Mouse (Mus musculus) G1E (cell line): ENCODE data around the gene Zfp358. TPM values are rescaled to one million over a fixed set of nuclear protein-coding genes. Genes with fewer than 3 reads are reported as not detected.

ENCODE experiments used
- ATAC-seq: 2 replicates; pipeline ENCODE4 v1.8.0; 2016; ENCODE audit warnings: mild to moderate bottlenecking; ENCODE audit not compliant: insufficient number of reproducible peaks, poor library complexity, low FRiP score, severe bottlenecking; ENCODE audit errors: extremely low read depth
- DNase-seq: peaks from one replicate; pipeline ENCODE4 v3.0.0; 2012; ENCODE audit warnings: low spot score
- H3K27me3 ChIP-seq: 2 replicates; pipeline ENCODE4 v1.6.1; 2012; ENCODE audit warnings: mild to moderate bottlenecking, low read length, inconsistent platforms; ENCODE audit not compliant: insufficient read depth
- H3K36me3 ChIP-seq: replicated peaks from 2 replicates; pipeline ENCODE3; 2012; ENCODE audit warnings: mild to moderate bottlenecking, inconsistent platforms
- H3K4me1 ChIP-seq: 2 replicates; pipeline ENCODE4 v1.6.1; 2012; ENCODE audit warnings: low read depth, low read length, inconsistent platforms, mixed read lengths; ENCODE audit not compliant: insufficient read depth
- H3K4me3 ChIP-seq: 2 replicates; pipeline ENCODE4 v1.5.1; 2012; ENCODE audit warnings: low read depth, mild to moderate bottlenecking, inconsistent platforms, low read length, moderate library complexity, mixed read lengths
- H3K9me3 ChIP-seq: replicated peaks from 2 replicates; pipeline ENCODE4 v1.6.1; 2012; ENCODE audit warnings: inconsistent platforms
- CTCF ChIP-seq: IDR thresholded peaks from 2 replicates; pipeline ENCODE4 v1.5.1; 2012; ENCODE audit warnings: low read depth, low read length, inconsistent platforms, mixed read lengths
- GATA1 ChIP-seq: IDR thresholded peaks from 2 replicates; pipeline ENCODE4 v1.6.1; 2012; ENCODE audit warnings: borderline replicate concordance, low read length, inconsistent platforms, mixed read lengths
- GATA2 ChIP-seq: IDR thresholded peaks from 2 replicates; pipeline ENCODE4 v1.6.1; 2012; ENCODE audit warnings: low read depth, low read length, inconsistent platforms, borderline replicate concordance
- POLR2AphosphoS5 ChIP-seq: IDR thresholded peaks from 2 replicates; pipeline ENCODE4 v1.6.1; 2012; ENCODE audit warnings: low read depth, low read length, inconsistent platforms; ENCODE audit not compliant: insufficient replicate concordance
- TAL1 ChIP-seq: conservative IDR thresholded peaks from 2 replicates; pipeline ENCODE4 v1.6.1; 2012; ENCODE audit warnings: low read depth, low read length, inconsistent platforms, mixed read lengths
- polyA plus RNA-seq: library from polyadenylated mRNA; stranded (reverse); fragments of >175 nt; gene quantifications from 2 replicates; pipeline ENCODE4 v1.2.3, GENCODE M21; 2012
- total RNA-seq, 2 experiments: library from RNA; stranded (forward) in 1 of 2; stranded (reverse) in 1 of 2; fragments of 200-1000 nt in 1 of 2; fragments of >200 nt in 1 of 2; fragmentation: Nextera tagmentation in 1 of 2; gene quantifications; 2 replicates each; pipeline ENCODE4 v1.2.3; 2014 to 2017

The Zfp358 gene
- total RNA-seq (2014; fragmentation: Nextera tagmentation) (25.7 and 26.6 TPM in 2 replicates), total RNA-seq (2017) (6.6 and 7.4 TPM in 2 replicates), polyA plus RNA-seq (19.2 and 22.7 TPM in 2 replicates)

DNA sequence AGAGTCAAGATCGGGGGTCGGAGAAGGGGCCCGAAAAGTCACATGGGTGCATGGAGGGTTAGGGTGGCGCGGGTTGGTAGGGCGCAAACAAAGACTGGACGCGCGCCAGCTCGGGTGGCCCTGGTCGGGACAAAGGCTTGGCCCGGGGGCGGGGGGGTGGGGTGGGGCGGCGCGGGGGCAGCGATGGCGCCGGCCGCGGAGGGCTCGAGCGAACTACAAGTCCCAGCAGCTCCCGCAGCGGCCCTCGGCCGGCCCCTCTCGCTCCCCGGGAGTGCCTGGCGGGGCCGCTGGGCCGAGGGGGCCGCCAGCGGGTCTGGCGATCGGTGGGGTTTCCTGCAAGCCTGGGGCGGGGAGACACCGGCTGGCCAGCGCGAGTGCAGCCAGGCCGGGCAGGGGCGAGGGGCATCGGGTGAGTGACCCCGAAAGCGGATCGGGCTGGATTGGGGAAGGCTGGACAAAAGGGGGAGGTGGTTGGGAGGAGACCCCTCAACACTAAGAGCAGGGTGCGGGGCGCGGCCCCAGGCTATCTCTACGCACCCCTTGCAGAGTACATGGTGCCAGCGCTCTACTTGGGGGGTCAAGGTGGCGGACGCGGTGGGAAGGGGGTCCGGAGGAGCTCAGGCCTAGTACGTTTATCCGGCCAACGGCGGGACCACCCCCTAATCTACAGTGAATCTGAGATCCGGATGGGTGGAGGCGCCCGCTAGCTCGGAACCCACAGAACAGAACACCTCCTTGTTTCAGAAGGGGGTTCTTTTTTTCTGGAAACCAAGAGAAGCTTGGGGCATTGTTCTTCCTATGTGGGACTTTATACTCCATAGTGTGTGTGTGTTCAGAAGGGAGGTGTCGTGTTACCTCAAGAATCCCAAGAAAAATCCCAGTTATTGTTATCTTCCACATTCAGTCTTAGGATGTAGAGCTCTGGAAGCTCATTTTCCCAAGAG is at the start of gene Zfp358:
Zfp358 (plus strand) TSS at position 238 of the 944 bp plus-strand sequence.
- DNase-seq = peak; percentile 91
- Histone ChIP-seq H3K27me3 (no peaks in the 10 kb centered on the region; the same call in 1 of the 2 replicates), H3K9me3 (peaks cover 9% of the 10 kb centered on the region), H3K36me3 (peaks cover 26% of the 10 kb centered on the region), H3K4me1 (peaks cover 32% of the 10 kb centered on the region), H3K4me3 (peak within 1 kb of the TSS; percentile 93)
- no peak for TF ChIP-seq POLR2AphosphoS5
- no peak for TF ChIP-seq CTCF
- TF ChIP-seq GATA2 = no peak
- TF ChIP-seq TAL1 = no peak
- TF ChIP-seq GATA1 = no peak
- ATAC-seq = peak; percentile 73

DNA sequence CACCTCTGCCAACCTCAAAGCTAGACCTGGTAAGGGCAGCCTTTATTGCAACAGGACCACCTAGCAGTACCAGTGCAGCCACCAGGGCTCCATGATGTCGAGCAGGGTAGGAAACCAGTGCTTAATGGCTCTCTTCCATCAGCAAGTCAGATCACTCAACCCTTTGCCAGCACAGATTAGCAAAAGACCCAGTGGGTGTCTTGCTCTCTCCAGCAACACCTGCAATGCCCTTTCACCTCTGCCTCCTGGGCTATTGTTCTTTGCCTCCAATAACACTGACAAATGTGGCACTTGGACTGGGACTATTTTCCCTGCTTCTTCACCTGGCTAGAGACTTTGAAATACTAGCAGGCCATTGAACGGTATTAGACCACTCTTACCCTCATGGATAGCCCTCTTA is 43.7 kb upstream of the Zfp358 start:
- Histone ChIP-seq H3K27me3 (no peaks in the 10 kb centered on the region), H3K4me3 (no peak overlapping the region), H3K4me1 (peaks cover 6% of the 10 kb centered on the region), H3K36me3 (peaks cover 99% of the 10 kb centered on the region), H3K9me3 (no peaks in the 10 kb centered on the region)
- DNase-seq (no peak), ATAC-seq (no peak)
- TF ChIP-seq GATA2 = no peak
- no peak for TF ChIP-seq TAL1
- TF ChIP-seq POLR2AphosphoS5 = no peak
- TF ChIP-seq CTCF = no peak
- TF ChIP-seq GATA1 = no peak

DNA sequence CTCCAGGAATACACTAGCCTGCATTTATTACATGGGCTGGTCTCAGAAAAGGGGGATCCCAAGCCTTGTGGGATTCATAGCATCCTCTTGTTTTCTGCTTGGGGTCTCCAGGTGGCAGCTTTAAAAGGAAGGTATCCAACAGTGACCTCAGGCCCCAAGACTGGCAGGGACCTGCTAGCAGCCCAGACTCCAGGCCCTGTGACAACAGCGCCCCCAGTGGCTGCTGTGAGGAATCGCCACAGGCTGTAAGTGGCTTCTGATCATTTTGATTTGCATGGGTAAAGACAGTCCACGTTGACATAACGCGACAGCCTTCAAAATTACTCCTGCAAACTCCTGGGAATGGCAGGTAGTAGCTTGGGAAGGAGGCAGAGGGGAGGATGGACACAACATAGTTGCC is 42.3 kb upstream of the Zfp358 start:
- TF ChIP-seq POLR2AphosphoS5 = no peak
- TF ChIP-seq TAL1 = no peak
- peak; percentile 95 for TF ChIP-seq CTCF
- Histone ChIP-seq H3K27me3 (no peaks in the 10 kb centered on the region), H3K36me3 (peaks cover 100% of the 10 kb centered on the region), H3K4me3 (no peak overlapping the region), H3K9me3 (no peaks in the 10 kb centered on the region), H3K4me1 (peaks cover 6% of the 10 kb centered on the region)
- DNase-seq = peak; percentile 64
- ATAC-seq = peak; percentile 65

DNA sequence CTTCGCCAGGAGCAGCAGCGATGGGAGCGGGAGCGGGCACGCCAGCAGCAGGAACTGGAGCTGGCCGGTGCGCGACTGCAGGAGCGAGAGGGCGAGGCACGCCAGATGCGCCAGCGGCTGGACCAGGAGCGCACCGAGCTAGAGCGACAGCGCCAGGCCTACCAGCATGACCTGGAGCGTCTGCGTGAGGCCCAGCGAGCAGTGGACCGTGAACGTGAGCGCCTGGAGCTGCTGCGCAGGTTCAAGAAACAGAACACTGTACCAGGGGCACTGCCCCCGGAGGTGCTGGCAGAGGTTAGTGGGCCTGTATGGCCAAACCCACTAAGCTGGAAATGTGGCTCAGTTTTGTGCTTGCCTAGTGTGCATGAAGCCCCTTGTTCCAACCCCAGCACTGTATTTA is 40.9 kb upstream of the Zfp358 start:
- TF ChIP-seq TAL1 (no peak), GATA1 (no peak), GATA2 (no peak), CTCF (no peak), POLR2AphosphoS5 (no peak)
- ATAC-seq (no peak), DNase-seq (no peak)
- peaks cover 99% of the 10 kb centered on the region for H3K36me3 ChIP-seq
- H3K27me3 ChIP-seq = no peaks in the 10 kb centered on the region
- no peak overlapping the region for H3K4me3 ChIP-seq
- peaks cover 6% of the 10 kb centered on the region for H3K4me1 ChIP-seq
- H3K9me3 ChIP-seq = no peaks in the 10 kb centered on the region

DNA sequence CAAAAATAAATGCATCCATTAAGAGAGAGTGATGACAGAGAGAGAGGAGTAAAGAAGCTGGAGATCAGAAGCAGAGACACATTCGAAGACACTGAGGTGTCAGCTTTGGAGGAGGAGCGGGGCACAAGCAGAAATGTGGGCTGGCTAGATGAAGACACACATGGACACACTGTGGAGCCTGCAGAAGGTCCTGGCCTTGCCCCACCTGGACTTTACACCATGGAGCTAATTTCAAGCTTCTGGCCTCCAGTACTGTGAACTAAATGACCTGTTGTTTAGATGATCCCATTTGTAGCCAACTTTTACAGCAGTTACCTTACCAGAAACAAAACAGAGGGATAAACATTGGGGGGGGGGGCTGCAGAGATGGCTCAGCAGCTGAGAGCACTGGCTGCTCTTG is 29.7 kb upstream of the Zfp358 start:
- Histone ChIP-seq H3K36me3 (peaks cover 46% of the 10 kb centered on the region), H3K4me1 (peaks cover 24% of the 10 kb centered on the region), H3K27me3 (no peaks in the 10 kb centered on the region), H3K9me3 (no peaks in the 10 kb centered on the region), H3K4me3 (no peak overlapping the region)
- no peak for ATAC-seq
- DNase-seq = no peak
- TF ChIP-seq GATA2 (no peak), TAL1 (no peak)

DNA sequence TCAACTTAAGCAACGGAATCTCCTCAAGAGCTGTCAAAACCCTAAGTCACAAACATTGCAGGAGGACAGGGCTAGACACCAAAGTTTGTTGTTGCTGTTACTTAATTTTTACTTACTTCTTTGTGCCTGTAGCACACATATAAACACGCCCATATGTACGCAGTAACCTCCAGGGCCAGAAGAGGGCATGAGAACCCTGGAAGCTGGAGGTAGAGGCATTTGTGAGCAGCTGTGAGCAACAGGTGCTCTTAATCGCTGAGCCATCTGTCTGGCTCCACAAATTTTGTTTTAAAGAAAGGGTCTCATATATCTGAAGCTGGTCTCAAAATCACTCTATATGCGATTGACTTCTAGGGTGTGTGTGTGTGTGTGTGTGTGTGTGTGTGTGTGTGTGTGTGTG is 28.6 kb upstream of the Zfp358 start:
- no peaks in the 10 kb centered on the region for H3K27me3 ChIP-seq
- no peaks in the 10 kb centered on the region for H3K9me3 ChIP-seq
- peaks cover 26% of the 10 kb centered on the region for H3K4me1 ChIP-seq
- ATAC-seq (peak; percentile 46; the same call in 1 of the 2 replicates), DNase-seq (no peak)
- no peak overlapping the region for H3K4me3 ChIP-seq
- no peak; the same call in 1 of the 2 replicates for TF ChIP-seq CTCF
- no peak for TF ChIP-seq GATA2
- TF ChIP-seq TAL1 = no peak
- no peak for TF ChIP-seq GATA1
- TF ChIP-seq POLR2AphosphoS5 = no peak
- peaks cover 36% of the 10 kb centered on the region for H3K36me3 ChIP-seq
